ENCODE assay signal across 8 mouse cellular contexts in the genomic region with DNA sequence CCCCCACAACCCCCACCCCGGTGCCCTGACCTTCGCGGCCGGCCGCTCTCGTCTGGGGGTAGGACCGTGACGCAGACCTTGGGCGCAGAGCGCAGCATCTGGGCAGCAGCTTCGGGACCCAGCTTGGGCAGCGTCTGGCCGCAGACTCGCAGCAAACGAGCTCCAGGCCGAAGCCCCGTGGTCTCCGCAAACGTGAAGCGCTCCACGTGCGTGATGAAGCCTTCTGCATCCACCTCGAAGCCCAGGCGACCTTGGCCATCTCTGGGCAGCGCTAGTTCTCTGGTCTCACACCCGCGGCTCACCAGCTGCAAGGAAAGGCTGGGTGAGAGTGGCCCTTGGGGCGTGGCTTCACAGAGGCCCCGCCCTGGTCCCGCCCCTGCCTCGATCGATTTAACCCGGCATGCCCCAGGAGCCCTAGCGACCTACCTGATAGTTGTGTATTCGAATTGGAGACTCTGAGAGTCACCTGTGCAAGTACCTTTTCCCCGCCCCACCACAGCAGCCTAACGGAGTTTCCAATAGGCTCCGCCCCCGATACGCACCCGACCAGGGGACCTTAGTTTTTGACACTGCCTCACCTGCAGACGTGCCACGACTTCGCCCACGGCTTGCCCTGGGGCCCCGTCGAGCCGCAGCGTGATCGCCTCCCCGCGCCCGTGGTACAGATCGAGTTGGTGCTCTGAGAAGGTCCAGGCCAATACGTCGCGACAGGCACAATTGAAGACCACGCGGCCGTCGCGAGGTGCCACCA. TPM values are rescaled to one million over a fixed set of nuclear protein-coding genes. Genes with fewer than 3 reads are reported as not detected.
DNase-seq lines count a peak whose midpoint lies in the region; ATAC-seq and TF ChIP-seq lines count a peak whose summit lies in the region.

No protein-coding gene starts in this region.

- no peak for TF ChIP-seq POLR2A in kidney, adult 2 months (IDR thresholded peaks at IDR 0.05; ENCODE audit: low read depth, low read length)

- DNase-seq in kidney, adult 2 months, result no peak
- no peak for DNase-seq in kidney, postnatal 14 days
- peak; percentile 81 for DNase-seq in embryo, embryonic 11 days
- DNase-seq in midbrain, embryonic 14.5 days, result peak; percentile 68
- no peak for DNase-seq in urinary bladder, postnatal 25 days (ENCODE audit: low spot score)
- DNase-seq in ovary, postnatal 36 days (ENCODE audit: low spot score), result no peak
- DNase-seq in cerebellum, adult 11-12 months, result no peak

- peaks cover 4% of the 10 kb centered on the region; the same call in 1 of the 2 replicates for H3K4me1 ChIP-seq in kidney, adult 2 months (ENCODE audit: control insufficient read depth, insufficient read depth, low read length)
- H3K4me1 ChIP-seq in intestine, embryonic 15.5 days (replicated peaks), result peaks cover 21% of the 10 kb centered on the region
- H3K4me1 ChIP-seq in midbrain, embryonic 14.5 days (ENCODE audit: control insufficient read depth, insufficient read depth, low read length), result peaks cover 10% of the 10 kb centered on the region

- H3K36me3 ChIP-seq in kidney, adult 2 months (ENCODE audit: control insufficient read depth, insufficient read depth, low read length), result no peaks in the 10 kb centered on the region
- peaks cover 8% of the 10 kb centered on the region for H3K36me3 ChIP-seq in intestine, embryonic 15.5 days
- H3K36me3 ChIP-seq in midbrain, embryonic 14.5 days (ENCODE audit: control insufficient read depth, insufficient read depth, low read length), result 0 out of 2 replicates have a peak, but pooled peaks cover 5% of the 10 kb centered on the region

- H3K27ac ChIP-seq in kidney, adult 2 months (ENCODE audit: insufficient read depth, low read depth, low read length), result no peak overlapping the region
- H3K27ac ChIP-seq in intestine, embryonic 15.5 days, result no peak overlapping the region
- H3K27ac ChIP-seq in midbrain, embryonic 14.5 days (replicated peaks; ENCODE audit: low read depth, low read length), result no peak overlapping the region

- WGBS in kidney, adult 2 months, result 23% methylated on average over 62 of the region's 62 CpGs
- 13% methylated on average over 62 of the region's 62 CpGs for WGBS in intestine, embryonic 15.5 days
- whole genome bisulfite sequencing in midbrain, embryonic 14.5 days, result 3% methylated on average over 62 of the region's 62 CpGs

- no peaks in the 10 kb centered on the region for H3K9me3 ChIP-seq in intestine, embryonic 15.5 days
- no peaks in the 10 kb centered on the region for H3K9me3 ChIP-seq in midbrain, embryonic 14.5 days (ENCODE audit: control insufficient read depth, low read length)

- H3K4me3 ChIP-seq in kidney, adult 2 months (ENCODE audit: insufficient read depth, low read depth, low read length), result peak overlapping the region; percentile 14
- H3K4me3 ChIP-seq in intestine, embryonic 15.5 days (replicated peaks), result peak overlapping the region; percentile 39
- peak overlapping the region; percentile 36 for H3K4me3 ChIP-seq in midbrain, embryonic 14.5 days (replicated peaks; ENCODE audit: low read depth, low read length)

- peak overlapping the region; percentile 39 for H3K9ac ChIP-seq in intestine, embryonic 15.5 days
- H3K9ac ChIP-seq in midbrain, embryonic 14.5 days (replicated peaks; ENCODE audit: low read length), result peak overlapping the region; percentile 44

- no peak for TF ChIP-seq CTCF in kidney, adult 2 months (conservative IDR thresholded peaks at IDR 0.05; ENCODE audit: insufficient read depth, insufficient read length, low read depth, low read length)

- no peaks in the 10 kb centered on the region for H3K27me3 ChIP-seq in kidney, adult 2 months (replicated peaks; ENCODE audit: control insufficient read depth, insufficient read depth, low read length)
- peaks cover 8% of the 10 kb centered on the region for H3K27me3 ChIP-seq in intestine, embryonic 15.5 days (replicated peaks)
- peaks cover 28% of the 10 kb centered on the region for H3K27me3 ChIP-seq in midbrain, embryonic 14.5 days (ENCODE audit: control insufficient read depth, insufficient read depth, low read length)

- peak; percentile 91 for ATAC-seq in intestine, embryonic 15.5 days
- peak; percentile 66; the same call in 1 of the 2 replicates for ATAC-seq in midbrain, embryonic 14.5 days (ENCODE audit: low FRiP score, low TSS enrichment)

- peak overlapping the region; percentile 86 for H3K4me2 ChIP-seq in intestine, embryonic 15.5 days (replicated peaks)
- peak overlapping the region; percentile 65 for H3K4me2 ChIP-seq in midbrain, embryonic 14.5 days (ENCODE audit: low read length)

RNA-seq across cellular contexts. Expression of gene Sipa1, which starts 9.4 kb away (rescaled TPM):
- 35.4 and 36.9 TPM in 2 replicates for polyA plus RNA-seq in kidney, adult 2 months (2012; rRNA removed)
- polyA plus RNA-seq in intestine, embryonic 15.5 days (2015; fragmentation: Nextera tagmentation; extraction: Ambion mirVana), result 21.5 and 23.8 TPM in 2 replicates
- 8.1 and 11.5 TPM in 2 replicates for polyA plus RNA-seq in midbrain, embryonic 14.5 days (2014; fragmentation: Nextera tagmentation; extraction: Ambion mirVana)

RNA-seq across cellular contexts. Expression of gene Rela, which starts 16.9 kb away (rescaled TPM):
- polyA plus RNA-seq in kidney, adult 2 months (2012; rRNA removed), result 58.2 and 59.9 TPM in 2 replicates
- 43.0 and 43.3 TPM in 2 replicates for polyA plus RNA-seq in intestine, embryonic 15.5 days (2015; fragmentation: Nextera tagmentation; extraction: Ambion mirVana)
- polyA plus RNA-seq in midbrain, embryonic 14.5 days (2014; fragmentation: Nextera tagmentation; extraction: Ambion mirVana), result 30.0 and 30.2 TPM in 2 replicates

RNA-seq across cellular contexts. Expression of gene Map3k11, which starts 34.4 kb away (rescaled TPM):
- 72.2 and 83.9 TPM in 2 replicates for polyA plus RNA-seq in kidney, adult 2 months (2012; rRNA removed)
- 33.7 and 36.3 TPM in 2 replicates for polyA plus RNA-seq in intestine, embryonic 15.5 days (2015; fragmentation: Nextera tagmentation; extraction: Ambion mirVana)
- polyA plus RNA-seq in midbrain, embryonic 14.5 days (2014; fragmentation: Nextera tagmentation; extraction: Ambion mirVana), result 6.8 and 12.1 TPM in 2 replicates

RNA-seq across cellular contexts. Expression of gene Pcnx3, which starts 34.6 kb away (rescaled TPM):
- polyA plus RNA-seq in kidney, adult 2 months (2012; rRNA removed), result 88.8 and 108 TPM in 2 replicates
- polyA plus RNA-seq in intestine, embryonic 15.5 days (2015; fragmentation: Nextera tagmentation; extraction: Ambion mirVana), result 16.3 and 16.8 TPM in 2 replicates
- polyA plus RNA-seq in midbrain, embryonic 14.5 days (2014; fragmentation: Nextera tagmentation; extraction: Ambion mirVana), result 33.6 and 34.4 TPM in 2 replicates

RNA-seq across cellular contexts. Expression of gene Kat5, which starts 44.1 kb away (rescaled TPM):
- 60.3 and 67.4 TPM in 2 replicates for polyA plus RNA-seq in kidney, adult 2 months (2012; rRNA removed)
- polyA plus RNA-seq in intestine, embryonic 15.5 days (2015; fragmentation: Nextera tagmentation; extraction: Ambion mirVana), result 44.1 and 47.3 TPM in 2 replicates
- polyA plus RNA-seq in midbrain, embryonic 14.5 days (2014; fragmentation: Nextera tagmentation; extraction: Ambion mirVana), result 49.5 and 58.3 TPM in 2 replicates

Comparison
In these comparisons a context has a peak if more than half of its experiments do, and no peak if none do; other contexts are left out.
1. DNase-seq: peak in embryo, embryonic 11 days (single experiment) and midbrain, embryonic 14.5 days (single experiment); none in kidney, adult 2 months (single experiment), kidney, postnatal 14 days (single experiment), urinary bladder, postnatal 25 days (single experiment), ovary, postnatal 36 days (single experiment) and cerebellum, adult 11-12 months (single experiment).
2. Peak in every context shown above with its lines, with median percentiles within 50 percentile points of each other: H3K4me3 ChIP-seq.